ENCODE assay signal across 23 mouse cellular contexts in the genomic region with DNA sequence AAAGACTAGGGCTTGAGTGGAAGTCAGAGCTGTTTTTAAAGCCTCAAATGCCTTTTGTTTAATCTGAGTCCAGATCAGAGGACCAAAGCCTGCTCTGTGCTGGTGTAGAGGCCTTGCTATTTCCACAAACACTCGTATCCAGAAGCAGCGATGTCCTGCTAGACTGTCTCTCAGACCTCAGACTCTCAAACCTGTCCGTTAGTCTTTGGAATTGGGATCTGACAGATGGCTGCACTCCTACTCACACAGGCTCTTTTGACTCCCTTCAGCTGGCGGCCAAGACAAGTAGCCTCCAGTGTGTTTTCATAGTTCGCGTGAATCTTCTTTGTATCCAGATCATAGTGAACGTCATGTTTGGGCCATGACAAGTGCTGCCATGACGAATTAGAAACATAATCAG. TPM values are rescaled to one million over a fixed set of nuclear protein-coding genes. Genes with fewer than 3 reads are reported as not detected.
DNase-seq lines count a peak whose midpoint lies in the region; ATAC-seq and TF ChIP-seq lines count a peak whose summit lies in the region.
"Had no signal": no experiment of that assay in that cellular context is flagged by ENCODE, and none has a peak within 500 bp of the region (broad histone marks: within the 10 kb centered on the region; RNA-seq: fewer than 3 reads in every experiment).

No protein-coding gene starts in this region.

- H3K9ac ChIP-seq in forebrain, postnatal 0 days, result no peak overlapping the region
- H3K9ac ChIP-seq: embryonic facial prominence, embryonic 12.5 days; forebrain, embryonic 13.5 days; forebrain, embryonic 15.5 days had no signal

- H3K27me3 ChIP-seq in forebrain, postnatal 0 days (ENCODE audit: insufficient read depth, low read length), result no peaks in the 10 kb centered on the region
- H3K27me3 ChIP-seq: embryonic facial prominence, embryonic 12.5 days; forebrain, embryonic 13.5 days; forebrain, embryonic 15.5 days had no signal

- ATAC-seq in forebrain, postnatal 0 days, result no peak
- ATAC-seq: forebrain, embryonic 13.5 days; forebrain, embryonic 15.5 days had no signal

- 92% methylated on average over 8 of the region's 8 CpGs for WGBS in forebrain, postnatal 0 days

- no peak overlapping the region for H3K27ac ChIP-seq in forebrain, postnatal 0 days (ENCODE audit: low read depth, low read length)
- H3K27ac ChIP-seq: embryonic facial prominence, embryonic 10.5 days; embryonic facial prominence, embryonic 12.5 days; forebrain, embryonic 13.5 days; forebrain, embryonic 15.5 days had no signal

- no peaks in the 10 kb centered on the region for H3K36me3 ChIP-seq in forebrain, postnatal 0 days (ENCODE audit: insufficient read depth)
- H3K36me3 ChIP-seq: embryonic facial prominence, embryonic 10.5 days; embryonic facial prominence, embryonic 12.5 days; forebrain, embryonic 15.5 days had no signal

- no peak overlapping the region for H3K4me2 ChIP-seq in forebrain, postnatal 0 days (ENCODE audit: low read depth)
- H3K4me2 ChIP-seq: embryonic facial prominence, embryonic 12.5 days; forebrain, embryonic 13.5 days; forebrain, embryonic 15.5 days had no signal

- no peaks in the 10 kb centered on the region for H3K9me3 ChIP-seq in forebrain, postnatal 0 days (ENCODE audit: low read length)
- H3K9me3 ChIP-seq: embryonic facial prominence, embryonic 10.5 days; embryonic facial prominence, embryonic 12.5 days; forebrain, embryonic 13.5 days; forebrain, embryonic 15.5 days had no signal

- DNase-seq in heart, adult 11 months, result peak; percentile 63
- no peak for DNase-seq in heart, adult 18-20 months
- DNase-seq in right cerebral cortex, adult 18-20 months, result peak; percentile 39
- no peak for DNase-seq in right cerebral cortex, postnatal 25 days
- no peak for DNase-seq in forebrain, postnatal 0 days
- DNase-seq: adrenal gland, adult 2 months; adrenal gland, postnatal 10 days; adrenal gland, postnatal 25 days; cerebellum, adult 11-12 months; cerebellum, adult 2 months; cerebellum, adult 9-10 months; cerebellum, postnatal 10 days; cerebellum, postnatal 25 days had no signal

- no peaks in the 10 kb centered on the region for H3K4me1 ChIP-seq in forebrain, postnatal 0 days (ENCODE audit: insufficient read depth)
- H3K4me1 ChIP-seq: embryonic facial prominence, embryonic 10.5 days; embryonic facial prominence, embryonic 12.5 days; forebrain, embryonic 13.5 days; forebrain, embryonic 15.5 days had no signal

- no peak overlapping the region for H3K4me3 ChIP-seq in forebrain, postnatal 0 days (ENCODE audit: low read depth, low read length)
- H3K4me3 ChIP-seq: embryonic facial prominence, embryonic 10.5 days; embryonic facial prominence, embryonic 12.5 days; forebrain, embryonic 13.5 days; forebrain, embryonic 15.5 days had no signal

- TF ChIP-seq CTCF in forebrain, postnatal 0 days (IDR thresholded peaks at IDR 0.05; ENCODE audit: low read depth), result no peak

RNA-seq across cellular contexts. Expression of gene Pdcd1lg2, which starts 39.7 kb away (rescaled TPM):
- total RNA-seq in heart, adult 18-20 months (2021), result under 1 TPM in 1 of 2 experiments, not detected in 1; 0.15 TPM
- total RNA-seq in forebrain, postnatal 0 days (2014; rRNA removed), result 0.15 and 0.19 TPM in 2 replicates
- polyA plus RNA-seq in forebrain, postnatal 0 days (2015; fragmentation: Nextera tagmentation; extraction: Ambion mirVana), result not detected in 2 replicates
- total RNA-seq: adrenal gland, adult 2 months; adrenal gland, postnatal 10 days; adrenal gland, postnatal 25 days; adrenal gland, postnatal 4 days; ES-E14 had no signal
- polyA plus RNA-seq: adrenal gland, adult 2 months; C2C12; cerebellum, adult 2 months; cortical plate, adult 2 months; embryonic facial prominence, embryonic 10.5 days; embryonic facial prominence, embryonic 14.5 days; forebrain, embryonic 11.5 days; forebrain, embryonic 13.5 days; forebrain, embryonic 15.5 days had no signal

Comparison
In these comparisons a context has a peak if more than half of its experiments do, and no peak if none do; other contexts are left out.
1. DNase-seq: peak in heart, adult 11 months (single experiment) and right cerebral cortex, adult 18-20 months (single experiment); none in heart, adult 18-20 months (0 of 2), right cerebral cortex, postnatal 25 days (single experiment) and forebrain, postnatal 0 days (single experiment).